24 mouse cellular contexts compared by ENCODE assay signal in the genomic region with DNA sequence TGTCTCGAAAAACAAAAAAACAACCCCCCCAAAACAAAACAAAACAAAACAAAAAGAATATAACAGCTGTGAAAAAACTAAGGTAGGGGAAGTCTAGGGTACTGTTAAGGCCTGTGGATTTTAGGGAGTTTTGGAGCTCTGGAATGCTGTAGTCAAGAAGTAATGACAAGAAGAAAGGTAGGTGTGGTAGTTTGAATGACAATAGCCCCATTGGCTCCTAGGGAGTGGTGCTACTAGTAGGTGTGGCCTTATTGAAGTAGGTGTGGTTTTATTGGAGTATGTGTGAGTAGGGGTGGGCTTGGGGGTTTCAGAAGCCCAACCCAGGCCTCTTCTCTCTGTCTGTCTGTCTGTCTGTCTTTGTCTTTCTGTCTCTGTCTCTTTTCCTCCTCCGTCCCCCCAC. TPM values are rescaled to one million over a fixed set of nuclear protein-coding genes. Genes with fewer than 3 reads are reported as not detected.
DNase-seq lines count a peak whose midpoint lies in the region; ATAC-seq and TF ChIP-seq lines count a peak whose summit lies in the region.
"Had no signal": no experiment of that assay in that cellular context is flagged by ENCODE, and none has a peak within 500 bp of the region (broad histone marks: within the 10 kb centered on the region; RNA-seq: fewer than 3 reads in every experiment).

No protein-coding gene starts in this region.

- H3K27ac ChIP-seq in ES-Bruce4 (ENCODE audit: insufficient read depth, low read length) (peak overlapping the region; percentile 88), ES-E14 (ENCODE audit: insufficient read depth, low read depth, low read length, poor library complexity, severe bottlenecking) (peak overlapping the region; percentile 70)
- H3K27ac ChIP-seq in neural tube, embryonic 15.5 days (replicated peaks): no peak overlapping the region
- H3K27ac ChIP-seq: embryonic facial prominence, embryonic 10.5 days; embryonic facial prominence, embryonic 12.5 days; forebrain, embryonic 10.5 days; forebrain, embryonic 12.5 days had no signal

- DNase-seq in ES-E14 (ENCODE audit: low read depth, low spot score) (peak; percentile 59), WW6 (ENCODE audit: low read depth, low spot score) (peak; percentile 28), liver (no peak)
- DNase-seq in heart, postnatal 4 days: no peak
- DNase-seq: adrenal gland, adult 8-10 months; adrenal gland, postnatal 14 days; adrenal gland, postnatal 36 days; cerebellum, adult 11-12 months; cerebellum, adult 2 months; cerebellum, adult 9-10 months; cerebellum, postnatal 10 days; cerebellum, postnatal 25 days had no signal

- TF ChIP-seq EP300 in ES-Bruce4 (IDR thresholded peaks at IDR 0.05; ENCODE audit: insufficient read depth, low read depth, low read length): no peak

- H3K4me2 ChIP-seq in neural tube, embryonic 15.5 days: no peak overlapping the region
- H3K4me2 ChIP-seq: embryonic facial prominence, embryonic 12.5 days; forebrain, embryonic 12.5 days had no signal

- H3K9ac ChIP-seq in ES-Bruce4 (ENCODE audit: low read depth, poor library complexity, severe bottlenecking) (no peak overlapping the region), ES-E14 (ENCODE audit: insufficient read depth, low read depth, low read length, poor library complexity, severe bottlenecking) (no peak overlapping the region)
- H3K9ac ChIP-seq in neural tube, embryonic 15.5 days (replicated peaks): no peak overlapping the region
- H3K9ac ChIP-seq: embryonic facial prominence, embryonic 12.5 days; forebrain, embryonic 12.5 days had no signal

- in situ Hi-C loops in ES-E14 (cut with MboI; ENCODE audit: low sequenced_read_pairs in 2 of 2, unreplicated experiment in 2 of 2): no loop called here

- no peak for ATAC-seq in neural tube, embryonic 15.5 days (ENCODE audit: low FRiP score)
- ATAC-seq in erythroblast, adult 5-6 weeks (replicated peaks; ENCODE audit: low FRiP score, poor library complexity, severe bottlenecking): no peak
- ATAC-seq: activated CD4-positive, CD25-positive, alpha-beta regulatory T cell, adult 4 months; forebrain, embryonic 14.5 days; forebrain, embryonic 16.5 days had no signal

- 80% methylated on average over 2 of the region's 2 CpGs for WGBS in neural tube, embryonic 15.5 days

- no peaks in the 10 kb centered on the region for H3K36me3 ChIP-seq in ES-Bruce4 (ENCODE audit: control insufficient read depth, insufficient read depth, low read length, poor library complexity, severe bottlenecking)
- H3K36me3 ChIP-seq in ES-E14 (ENCODE audit: control insufficient read depth, insufficient read depth, low read length, poor library complexity, severe bottlenecking): no peaks in the 10 kb centered on the region
- no peaks in the 10 kb centered on the region for H3K36me3 ChIP-seq in neural tube, embryonic 15.5 days
- H3K36me3 ChIP-seq: embryonic facial prominence, embryonic 10.5 days; embryonic facial prominence, embryonic 12.5 days; forebrain, embryonic 10.5 days; forebrain, embryonic 12.5 days had no signal

- no peak for TF ChIP-seq CTCF in ES-Bruce4 (IDR thresholded peaks at IDR 0.05; ENCODE audit: low read depth, low read length)

- no peaks in the 10 kb centered on the region for H3K27me3 ChIP-seq in ES-Bruce4 (ENCODE audit: control insufficient read depth, insufficient read depth, low read length, poor library complexity, severe bottlenecking)
- H3K27me3 ChIP-seq in neural tube, embryonic 15.5 days (replicated peaks): no peaks in the 10 kb centered on the region
- H3K27me3 ChIP-seq: embryonic facial prominence, embryonic 12.5 days; forebrain, embryonic 12.5 days had no signal

- H3K4me3 ChIP-seq in ES-Bruce4 (ENCODE audit: low read depth, low read length): no peak overlapping the region
- H3K4me3 ChIP-seq in ES-E14 (ENCODE audit: insufficient read depth in 1 of 2, low read depth in 1 of 2, low read length in 2 of 2, poor library complexity in 1 of 2, severe bottlenecking in 1 of 2): peak overlapping the region in 1 of 2 experiments; percentile 20; a peak in 2 of 4 replicates
- H3K4me3 ChIP-seq in neural tube, embryonic 15.5 days (replicated peaks): no peak overlapping the region
- H3K4me3 ChIP-seq: embryonic facial prominence, embryonic 10.5 days; embryonic facial prominence, embryonic 12.5 days; erythroblast, embryonic 14.5 days; forebrain, embryonic 10.5 days; forebrain, embryonic 12.5 days had no signal

- TF ChIP-seq POLR2A in ES-Bruce4 (IDR thresholded peaks at IDR 0.05; ENCODE audit: insufficient read depth, low read length): no peak

- no peaks in the 10 kb centered on the region for H3K9me3 ChIP-seq in ES-Bruce4 (replicated peaks; ENCODE audit: control insufficient read depth, insufficient read depth, low read length, poor library complexity, severe bottlenecking)
- no peaks in the 10 kb centered on the region for H3K9me3 ChIP-seq in ES-E14 (ENCODE audit: control insufficient read depth, insufficient read depth, low read depth, low read length)
- H3K9me3 ChIP-seq in neural tube, embryonic 15.5 days (replicated peaks): no peaks in the 10 kb centered on the region
- H3K9me3 ChIP-seq: embryonic facial prominence, embryonic 10.5 days; embryonic facial prominence, embryonic 12.5 days; forebrain, embryonic 10.5 days; forebrain, embryonic 12.5 days had no signal

- H3K4me1 ChIP-seq in ES-Bruce4 (ENCODE audit: control insufficient read depth, insufficient read depth, low read length) (peaks cover 2% of the 10 kb centered on the region), ES-E14 (ENCODE audit: control insufficient read depth in 2 of 2, insufficient read depth in 2 of 2, low read length in 2 of 2, poor library complexity in 1 of 2) (peaks cover 2% of the 10 kb centered on the region in 2 experiments; a peak in 2 of 4 replicates)
- no peaks in the 10 kb centered on the region for H3K4me1 ChIP-seq in neural tube, embryonic 15.5 days
- H3K4me1 ChIP-seq: embryonic facial prominence, embryonic 10.5 days; embryonic facial prominence, embryonic 12.5 days; forebrain, embryonic 10.5 days; forebrain, embryonic 12.5 days had no signal

TF ChIP-seq in ES-E14, 5 proteins besides CTCF, POLR2A, EP300 and RAD21:
- TF ChIP-seq ZNF384 (IDR thresholded peaks at IDR 0.05; ENCODE audit: low read depth, low read length) (no peak), MAFK (IDR thresholded peaks at IDR 0.05; ENCODE audit: insufficient read depth, low read depth, low read length) (no peak), ZC3H11A (IDR thresholded peaks at IDR 0.05; ENCODE audit: borderline replicate concordance, low read depth, low read length) (no peak), HCFC1 (IDR thresholded peaks at IDR 0.05; ENCODE audit: borderline replicate concordance, insufficient read depth, low read length) (no peak), CHD2 (IDR thresholded peaks at IDR 0.05; ENCODE audit: low read depth, low read length) (no peak; the same call in 1 of the 2 replicates)
TF ChIP-seq in ES-E14: peak in this region for 0.

RNA-seq across cellular contexts. Expression of a gene that starts 44.9 kb away (rescaled TPM):
- 8.6 and 9.1 TPM in 2 replicates for polyA plus RNA-seq in ES-Bruce4 (2011; ENCODE audit: insufficient read depth, insufficient read length, low read depth, missing spikeins)
- total RNA-seq in ES-E14 (2012; rRNA removed): 11.0 and 12.0 TPM in 2 replicates
- total RNA-seq in heart, postnatal 4 days (2021): under 1 TPM; 0.45 to 0.90 TPM
- 4.4 and 4.5 TPM in 2 replicates for polyA plus RNA-seq in neural tube, embryonic 15.5 days (2015; fragmentation: Nextera tagmentation; extraction: Ambion mirVana)
- total RNA-seq in erythroblast, adult 5-6 weeks (2015; ENCODE audit: low replicate concordance): 0.19 TPM in 1 of 2 replicates, not detected in the other
- 0.09 and 0.56 TPM in 2 replicates for total RNA-seq in erythroblast, adult 5-6 weeks (2017; ENCODE audit: low replicate concordance)
- total RNA-seq: MEL had no signal
- polyA plus RNA-seq: erythroblast, embryonic 14.5 days had no signal

Comparison
In these comparisons a context has a peak if more than half of its experiments do, and no peak if none do; other contexts are left out.
1. DNase-seq: peak in ES-E14 (single experiment) and WW6 (single experiment); none in heart, postnatal 4 days (single experiment) and liver (single experiment).